Comparison of ENCODE assay signal across 14 mouse cellular contexts in the genomic region with DNA sequence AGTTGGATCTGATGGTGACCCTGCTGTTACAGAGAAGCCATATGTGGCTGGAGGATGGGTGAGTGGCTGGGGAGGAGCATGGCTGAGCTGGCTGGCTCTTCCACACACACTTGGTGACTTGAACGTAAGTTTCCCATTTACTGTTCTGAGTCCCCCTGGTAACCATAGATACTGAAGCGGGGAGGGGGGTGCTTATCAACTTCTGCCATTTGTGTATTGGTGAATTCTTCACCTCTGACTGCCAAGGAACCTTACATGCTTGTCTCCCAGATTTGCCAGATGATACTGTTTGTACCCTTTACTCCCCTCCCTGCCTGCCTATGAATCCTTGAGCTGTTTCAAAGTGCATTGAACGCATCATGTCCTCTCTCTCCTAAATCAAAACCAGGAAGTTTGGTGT.
"Had no signal": no experiment of that assay in that cellular context is flagged by ENCODE, and none has a peak within 500 bp of the region (broad histone marks: within the 10 kb centered on the region; RNA-seq: fewer than 3 reads in every experiment).

No protein-coding gene starts in this region.

- H3K27me3 ChIP-seq: liver, embryonic 12.5 days; lung, embryonic 15.5 days; midbrain, embryonic 12.5 days; neural tube, embryonic 13.5 days had no signal

- H3K27ac ChIP-seq: left cerebral cortex, adult 2 months; macrophage; midbrain, embryonic 12.5 days; neural tube, embryonic 13.5 days had no signal

- H3K9me3 ChIP-seq: limb, embryonic 10.5 days; liver, embryonic 12.5 days; lung, embryonic 15.5 days; neural tube, embryonic 13.5 days had no signal

- H3K4me3 ChIP-seq: left cerebral cortex, adult 2 months; limb, embryonic 10.5 days; liver, embryonic 12.5 days; lung, embryonic 15.5 days; megakaryocyte, embryonic 14.5 days; midbrain, embryonic 12.5 days; neural tube, embryonic 13.5 days had no signal

- H3K9ac ChIP-seq: liver, embryonic 12.5 days; lung, embryonic 15.5 days; midbrain, embryonic 12.5 days; neural tube, embryonic 13.5 days had no signal

- H3K4me2 ChIP-seq: liver, embryonic 12.5 days; lung, embryonic 15.5 days; midbrain, embryonic 12.5 days; neural tube, embryonic 13.5 days had no signal

- ATAC-seq: liver, embryonic 12.5 days; midbrain, embryonic 16.5 days had no signal

- DNase-seq: lung, postnatal 14 days; retina, postnatal 1 day; right cerebral cortex, postnatal 4 days; thymus, adult 18-20 months; thymus, postnatal 14 days had no signal
